Mouse (Mus musculus) erythroblast, adult 5-6 weeks (primary cell): ENCODE results near the gene Il11ra1. TPM values are rescaled to one million over a fixed set of nuclear protein-coding genes. Genes with fewer than 3 reads are reported as not detected.
"Not testable (repeated sequence)": the region's sequence is repeated elsewhere in the genome, so short reads cannot be mapped to it uniquely, and the experiment has no call there.

Experiments used
- ATAC-seq: replicated peaks from 2 replicates; pipeline ENCODE4 v1.8.0; 2016; ENCODE audit warnings: moderate number of reproducible peaks, mild to moderate bottlenecking, moderate TSS enrichment, inconsistent platforms; ENCODE audit not compliant: poor library complexity, low FRiP score, severe bottlenecking
- total RNA-seq, 2 experiments: library from RNA; stranded (forward) in 1 of 2; stranded (reverse) in 1 of 2; fragments of 150-400 nt in 1 of 2; fragments of 200-764, 138-1000 nt in 1 of 2; gene quantifications; 2 replicates each; pipeline versions ENCODE4 v1.2.3 to v1.2.4; 2015 to 2017; ENCODE audit warnings: low replicate concordance in 2 of 2

Il11ra1 gene
- total RNA-seq, 2 experiments from 2014 or later = 7.5 to 18.1 TPM

GRCm38 (mm10) chr4:41767301-41767700 lies 67.5 kb downstream of the Il11ra1 start:
- ATAC-seq = not testable (repeated sequence)

DNA sequence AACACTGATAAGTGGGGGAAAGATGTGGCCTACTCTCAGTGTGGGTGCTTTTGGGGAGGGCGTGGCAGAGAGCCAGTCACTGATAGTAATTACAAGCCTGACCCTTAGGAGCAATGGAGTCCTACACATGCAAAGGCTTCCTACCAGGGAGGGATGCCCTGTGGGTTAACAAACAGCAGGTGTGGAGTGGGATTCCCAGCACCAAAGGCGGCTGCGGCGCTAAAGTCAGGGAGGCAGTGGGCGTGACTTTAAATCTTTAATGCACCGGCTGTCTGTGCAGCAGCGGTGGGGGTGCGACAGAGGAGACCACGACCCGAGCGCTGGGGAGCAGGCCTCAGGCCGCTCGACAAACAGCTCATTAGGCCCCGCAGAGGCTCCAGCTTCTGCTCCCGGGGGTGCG lies 73.2 kb downstream of the Il11ra1 start:
- ATAC-seq = not testable (repeated sequence)

DNA sequence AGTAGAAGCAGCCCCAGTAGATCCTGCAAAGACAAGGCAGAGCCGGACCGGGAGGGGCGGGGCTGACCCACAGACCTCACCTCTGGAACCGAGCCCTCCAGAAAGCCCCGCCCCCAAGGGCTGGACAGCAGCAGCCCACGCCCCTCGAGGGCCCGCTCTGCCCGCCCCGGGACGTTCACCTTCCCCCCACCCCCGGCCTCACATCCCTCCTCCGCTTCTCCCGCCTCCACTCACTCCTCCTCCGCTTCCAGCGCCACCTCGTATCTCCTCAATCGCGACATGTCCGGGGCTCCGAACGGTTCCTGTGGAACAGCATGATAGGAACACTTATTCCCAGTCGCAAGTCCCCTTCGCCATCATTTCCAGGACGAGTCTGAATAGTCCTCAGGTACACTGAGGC lies 73.7 kb downstream of the Il11ra1 start:
- ATAC-seq = not testable (repeated sequence)

- ATAC-seq = not testable (repeated sequence)
These were observed 74.2 kb downstream of the Il11ra1 start, which contains the start of gene Ccl27a for GRCm38 (mm10) chr4:41774002-41774401. TSS of gene Ccl27a (minus strand) at chr4:41774247.

DNA sequence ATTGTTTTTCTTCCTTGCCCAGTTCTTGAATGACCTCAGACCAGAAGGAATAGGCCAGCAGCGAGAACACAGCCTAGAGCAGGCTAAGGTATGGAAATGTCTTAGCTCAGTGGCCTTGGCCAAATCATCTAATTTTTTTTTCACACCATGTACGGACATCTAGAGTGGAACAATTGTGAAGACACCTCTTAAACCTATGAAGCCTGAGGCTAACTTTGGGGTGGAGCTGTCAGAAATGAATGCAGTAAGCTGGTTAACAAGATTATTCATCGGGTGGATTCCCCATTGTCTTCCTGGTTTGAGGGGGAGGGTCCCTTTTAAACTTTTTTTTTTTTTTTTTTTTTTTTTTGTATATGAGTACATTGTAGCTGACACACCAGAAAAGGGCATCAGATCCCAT lies 74.7 kb downstream of the Il11ra1 start:
- not testable (repeated sequence) for ATAC-seq

DNA sequence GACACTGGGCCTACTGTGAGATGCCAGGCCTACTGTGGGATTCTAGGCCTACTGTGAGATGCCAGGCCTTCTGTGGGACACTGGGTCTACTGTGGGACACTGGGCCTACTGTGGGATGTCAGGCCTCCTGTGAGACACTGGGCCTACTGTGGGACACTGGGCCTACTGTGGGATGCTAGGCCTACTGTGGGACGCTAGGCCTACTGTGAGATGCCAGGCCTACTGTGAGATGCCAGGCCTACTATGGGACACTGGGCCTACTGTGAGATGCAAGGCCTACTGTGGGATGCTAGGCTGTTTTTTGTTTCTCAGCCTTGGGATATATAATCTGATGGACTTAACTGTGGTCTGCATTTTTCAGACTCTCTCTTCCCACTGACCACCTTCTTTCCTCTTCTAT lies 76.1 kb downstream of the Il11ra1 start:
- not testable (repeated sequence) for ATAC-seq

DNA sequence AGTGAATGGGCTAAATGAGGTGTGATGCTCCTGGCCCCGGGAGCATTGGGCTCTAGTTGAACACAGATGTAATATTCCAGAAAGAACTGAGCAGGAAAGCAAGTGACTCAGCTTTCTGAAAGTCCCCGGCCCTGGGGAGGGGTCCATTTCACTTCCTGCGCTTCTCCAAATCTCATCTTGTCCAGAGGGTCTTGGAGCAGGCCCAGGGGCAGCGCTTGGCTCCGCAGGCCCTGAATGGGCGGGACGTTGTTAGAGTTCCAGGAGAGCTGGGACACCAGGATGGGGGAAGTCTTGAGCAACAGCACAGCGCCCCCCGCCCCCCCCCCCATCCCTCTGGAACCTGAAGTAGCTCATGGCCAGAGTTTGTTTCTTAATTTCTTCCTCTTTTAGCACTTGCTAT lies 81.5 kb downstream of the Il11ra1 start:
- not testable (repeated sequence) for ATAC-seq

DNA sequence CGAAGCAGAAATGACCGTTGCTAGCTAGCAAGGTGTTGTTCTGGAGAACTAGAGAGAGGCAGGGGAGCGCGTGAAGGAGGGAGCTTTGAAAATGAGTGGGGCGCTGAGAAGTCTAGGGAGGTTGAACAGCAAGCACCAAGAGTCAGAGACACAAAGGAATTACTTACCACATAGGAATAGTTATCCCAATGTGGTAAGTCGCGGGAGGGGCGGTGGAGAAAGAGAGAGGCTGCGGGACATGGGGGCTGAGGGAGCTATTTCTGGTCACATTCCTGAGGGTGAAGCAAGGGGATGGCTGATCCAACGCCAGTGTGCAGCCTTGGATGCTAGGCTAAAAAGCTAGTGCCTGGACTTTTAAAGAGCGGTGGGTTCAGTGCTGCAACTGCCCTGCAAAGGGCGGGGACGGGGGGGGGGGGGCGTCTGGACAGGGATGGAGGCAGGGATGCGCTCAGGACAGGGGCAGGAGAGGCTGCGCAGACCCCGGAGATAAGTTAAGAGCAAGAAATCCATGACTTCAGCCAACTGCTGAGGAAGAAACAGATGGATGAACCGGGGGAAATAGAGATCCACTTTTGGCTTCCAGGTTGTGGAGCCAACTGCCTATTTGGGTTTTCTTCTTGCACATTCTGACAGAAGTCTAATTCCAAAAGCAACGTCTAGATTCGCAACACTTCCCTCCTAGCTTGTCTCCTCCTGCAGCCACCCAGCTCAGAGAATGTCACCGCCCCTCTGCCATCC lies 82.1 kb downstream of the Il11ra1 start:
- ATAC-seq = not testable (repeated sequence)

DNA sequence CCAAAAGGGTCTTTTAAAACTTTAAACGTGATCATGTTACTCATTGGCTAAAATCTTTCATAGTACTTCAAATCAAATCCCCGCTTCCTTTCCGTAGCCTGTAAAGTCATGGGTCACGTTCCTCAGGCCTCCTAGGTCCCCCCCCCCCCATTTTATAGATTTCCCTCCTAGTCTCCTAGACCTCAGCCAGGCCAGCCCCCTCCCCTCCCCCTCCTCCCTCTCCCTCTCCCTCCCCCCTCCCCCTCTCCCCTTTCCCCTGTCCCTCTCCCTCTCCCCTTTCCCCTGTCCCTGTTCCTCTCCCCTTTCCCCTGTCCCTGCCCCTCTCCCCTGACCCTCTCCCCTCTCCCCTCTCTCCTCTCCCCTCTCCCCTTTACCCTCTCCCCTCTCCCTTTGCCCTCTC lies 82.9 kb downstream of the Il11ra1 start:
- not testable (repeated sequence) for ATAC-seq

DNA sequence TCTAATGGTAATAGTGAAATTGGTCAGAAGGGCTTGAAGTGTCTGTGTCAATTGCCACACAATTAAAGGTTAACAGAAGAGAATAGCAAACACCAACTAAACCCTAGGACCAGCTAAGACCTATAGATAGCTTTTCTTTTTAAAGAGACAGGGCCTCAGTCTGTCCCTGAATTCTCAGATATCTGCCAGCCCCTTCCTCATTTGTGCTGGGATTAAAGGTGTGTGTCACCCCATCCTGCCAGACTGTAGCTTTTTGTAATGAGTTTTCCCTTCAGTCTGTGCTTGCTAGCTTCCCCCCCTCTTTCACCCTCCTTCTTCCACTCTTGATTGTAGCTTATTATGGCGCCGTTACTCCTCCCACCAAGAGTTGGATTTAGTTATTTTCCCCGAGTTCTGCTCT lies 83.4 kb downstream of the Il11ra1 start:
- ATAC-seq = not testable (repeated sequence)

Other genes with a start within 250 kb of the Il11ra1 start
- 3.5 and 14.2 TPM in 2 replicates for gene Kif24, start 235.1 kb upstream of the Il11ra1 start, total RNA-seq (2015; ENCODE audit: low replicate concordance)
- 26.0 and 32.5 TPM in 2 replicates for gene Kif24, start 235.1 kb upstream of the Il11ra1 start, total RNA-seq (2017; ENCODE audit: low replicate concordance)
- 15.4 TPM in 1 of 2 replicates, not detected in the other for gene Nudt2, start 234.8 kb upstream of the Il11ra1 start, total RNA-seq (2015; ENCODE audit: low replicate concordance)
- 6.6 and 9.9 TPM in 2 replicates for gene Nudt2, start 234.8 kb upstream of the Il11ra1 start, total RNA-seq (2017; ENCODE audit: low replicate concordance)
- gene AI464131, start 196.9 kb upstream of the Il11ra1 start, total RNA-seq (2015; ENCODE audit: low replicate concordance) = not detected in 2 replicates
- gene AI464131, start 196.9 kb upstream of the Il11ra1 start, total RNA-seq (2017; ENCODE audit: low replicate concordance) = not detected in 2 replicates
- gene 1110017D15Rik, start 182.7 kb upstream of the Il11ra1 start, total RNA-seq (2015; ENCODE audit: low replicate concordance) = not detected in 2 replicates
- not detected in 2 replicates for gene 1110017D15Rik, start 182.7 kb upstream of the Il11ra1 start, total RNA-seq (2017; ENCODE audit: low replicate concordance)
- 1.5 TPM in 2 replicates for gene Fam219a, start 130.5 kb upstream of the Il11ra1 start, total RNA-seq (2015; ENCODE audit: low replicate concordance)
- gene Fam219a, start 130.5 kb upstream of the Il11ra1 start, total RNA-seq (2017; ENCODE audit: low replicate concordance) = 0.26 and 1.3 TPM in 2 replicates
- not detected in 2 replicates for gene Dnaic1, start 130.2 kb upstream of the Il11ra1 start, total RNA-seq (2015; ENCODE audit: low replicate concordance)
- not detected in 2 replicates for gene Dnaic1, start 130.2 kb upstream of the Il11ra1 start, total RNA-seq (2017; ENCODE audit: low replicate concordance)
- gene Enho, start 59.7 kb upstream of the Il11ra1 start, total RNA-seq (2015; ENCODE audit: low replicate concordance) = not detected in 2 replicates
- not detected in 2 replicates for gene Enho, start 59.7 kb upstream of the Il11ra1 start, total RNA-seq (2017; ENCODE audit: low replicate concordance)
- not detected in 2 replicates for gene Cntfr, start 2.9 kb upstream of the Il11ra1 start, total RNA-seq (2015; ENCODE audit: low replicate concordance)
- not detected in 2 replicates for gene Cntfr, start 2.9 kb upstream of the Il11ra1 start, total RNA-seq (2017; ENCODE audit: low replicate concordance)
- 6.3 and 9.6 TPM in 2 replicates for gene Rpp25l, start 13.5 kb downstream of the Il11ra1 start, total RNA-seq (2015; ENCODE audit: low replicate concordance)
- 2.5 and 4.7 TPM in 2 replicates for gene Rpp25l, start 13.5 kb downstream of the Il11ra1 start, total RNA-seq (2017; ENCODE audit: low replicate concordance)
- 22.8 and 26.7 TPM in 2 replicates for gene Dctn3, start 23.2 kb downstream of the Il11ra1 start, total RNA-seq (2015; ENCODE audit: low replicate concordance)
- 30.0 and 37.1 TPM in 2 replicates for gene Dctn3, start 23.2 kb downstream of the Il11ra1 start, total RNA-seq (2017; ENCODE audit: low replicate concordance)
- not detected in 2 replicates for gene Arid3c, start 31.2 kb downstream of the Il11ra1 start, total RNA-seq (2015; ENCODE audit: low replicate concordance)
- gene Arid3c, start 31.2 kb downstream of the Il11ra1 start, total RNA-seq (2017; ENCODE audit: low replicate concordance) = not detected in 2 replicates
- gene Galt, start 55.2 kb downstream of the Il11ra1 start, total RNA-seq (2015; ENCODE audit: low replicate concordance) = 4.0 and 5.0 TPM in 2 replicates
- 1.3 and 2.1 TPM in 2 replicates for gene Galt, start 55.2 kb downstream of the Il11ra1 start, total RNA-seq (2017; ENCODE audit: low replicate concordance)
- 1.7 and 14.8 TPM in 2 replicates for gene Sigmar1, start 56.2 kb downstream of the Il11ra1 start, total RNA-seq (2015; ENCODE audit: low replicate concordance)
- gene Sigmar1, start 56.2 kb downstream of the Il11ra1 start, total RNA-seq (2017; ENCODE audit: low replicate concordance) = 7.2 and 9.6 TPM in 2 replicates
- gene Ccl27a, start 74.3 kb downstream of the Il11ra1 start, total RNA-seq (2015; ENCODE audit: low replicate concordance) = 4.2 TPM in 1 of 2 replicates, not detected in the other
- 3.2 and 3.9 TPM in 2 replicates for gene Ccl27a, start 74.3 kb downstream of the Il11ra1 start, total RNA-seq (2017; ENCODE audit: low replicate concordance)
- not detected in 2 replicates for gene Gm21541, start 203.6 kb downstream of the Il11ra1 start, total RNA-seq (2015; ENCODE audit: low replicate concordance)
- not detected in 2 replicates for gene Gm21541, start 203.6 kb downstream of the Il11ra1 start, total RNA-seq (2017; ENCODE audit: low replicate concordance)
- 1.5 TPM in 1 of 2 replicates, not detected in the other for gene Gm20878, start 241.6 kb downstream of the Il11ra1 start, total RNA-seq (2015; ENCODE audit: low replicate concordance)
- not detected in 2 replicates for gene Gm20878, start 241.6 kb downstream of the Il11ra1 start, total RNA-seq (2017; ENCODE audit: low replicate concordance)